Mouse (Mus musculus): ENCODE data around the gene Hoxd12.

The Hoxd12 gene

GRCm38 (mm10) chr2:74695813-74696430 is 21.1 kb downstream of the Hoxd12 start:
- DNase-seq (ENCODE audit: low spot score) = no peak

DNA sequence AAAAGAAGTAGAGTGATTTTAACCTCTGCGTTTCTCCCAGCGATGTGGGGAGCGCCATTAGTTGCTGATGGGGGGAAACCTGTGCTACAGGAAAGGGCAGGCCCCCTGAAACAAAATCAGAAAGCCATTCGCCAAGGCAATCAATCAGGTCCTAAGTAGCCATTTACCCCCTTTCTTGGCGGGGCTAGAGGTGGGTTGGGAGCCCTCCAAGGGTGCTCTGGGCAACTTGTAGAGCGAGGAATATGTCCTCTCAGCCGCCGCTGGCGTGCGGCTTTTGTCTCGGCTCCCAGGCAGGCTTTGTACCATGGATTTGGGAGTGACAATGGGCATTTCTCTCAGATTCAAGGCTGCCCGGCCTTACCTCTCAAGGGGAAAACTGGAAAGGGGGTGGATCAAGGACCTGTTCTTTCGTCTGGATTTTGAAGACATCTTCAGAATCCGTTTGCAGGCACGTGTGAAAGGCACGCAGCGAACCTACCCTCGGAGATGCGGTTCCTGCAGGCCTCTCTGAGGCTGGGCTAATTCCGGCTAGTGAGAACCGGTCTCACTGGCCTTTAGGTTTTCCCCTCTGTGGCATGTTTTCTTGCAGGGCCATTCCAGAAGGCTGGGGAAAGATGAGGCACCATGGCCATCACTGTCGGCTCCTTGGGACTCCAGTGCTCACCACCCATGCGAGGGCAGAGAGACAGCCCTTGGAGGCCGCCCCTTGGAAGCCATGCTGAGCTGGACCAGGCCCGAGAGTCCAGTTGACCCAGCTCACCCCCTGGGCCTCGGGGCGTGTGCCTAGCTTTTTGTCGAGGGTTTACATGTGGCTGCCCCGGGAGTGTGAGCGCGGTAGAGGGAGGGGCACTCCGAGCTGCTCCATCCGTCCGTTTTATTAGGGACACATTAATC is 21.9 kb downstream of the Hoxd12 start:
- no peak for DNase-seq (ENCODE audit: low spot score)

- no peak for DNase-seq (ENCODE audit: low spot score)
These were observed 22.8 kb downstream of the Hoxd12 start, which contains the start of gene Hoxd9 for GRCm38 (mm10) chr2:74697567-74698121. Hoxd9 (plus strand) TSS chr2:74697727.

DNA sequence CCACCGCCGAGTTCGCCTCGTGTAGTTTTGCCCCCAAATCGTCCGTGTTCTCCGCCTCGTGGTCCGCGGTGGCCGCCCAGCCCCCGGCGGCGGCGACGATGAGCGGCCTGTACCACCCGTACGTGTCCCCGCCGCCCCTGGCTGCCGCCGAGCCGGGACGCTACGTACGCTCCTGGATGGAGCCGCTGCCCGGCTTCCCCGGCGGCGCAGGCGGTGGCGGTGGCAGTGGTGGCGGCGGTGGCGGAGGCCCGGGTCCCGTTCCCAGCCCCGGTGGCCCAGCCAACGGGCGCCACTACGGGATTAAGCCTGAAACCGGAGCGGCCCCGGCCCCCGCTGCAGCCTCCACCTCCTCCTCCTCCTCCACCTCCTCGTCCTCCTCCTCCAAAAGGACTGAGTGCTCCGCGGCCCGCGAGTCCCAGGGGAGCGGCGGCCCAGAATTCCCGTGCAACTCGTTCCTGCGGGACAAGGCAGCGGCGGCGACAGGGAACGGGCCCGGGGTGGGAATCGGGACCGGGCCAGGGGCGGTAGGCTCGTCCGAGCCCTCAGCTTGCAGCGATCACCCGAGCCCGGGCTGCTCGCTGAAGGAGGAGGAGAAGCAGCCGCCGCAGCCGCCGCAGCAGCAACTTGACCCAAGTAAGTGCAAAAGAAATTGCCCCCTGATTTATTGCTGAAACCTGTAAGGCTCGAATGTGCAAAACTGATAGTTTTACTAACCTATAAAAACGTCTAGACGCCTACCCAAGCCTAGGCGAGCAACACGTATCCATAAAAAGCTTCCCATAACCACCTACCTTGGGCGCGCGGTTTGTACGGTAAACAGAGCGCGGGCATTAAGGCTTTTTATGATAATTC is 23.6 kb downstream of the Hoxd12 start:
- no peak for DNase-seq (ENCODE audit: low spot score)

DNA sequence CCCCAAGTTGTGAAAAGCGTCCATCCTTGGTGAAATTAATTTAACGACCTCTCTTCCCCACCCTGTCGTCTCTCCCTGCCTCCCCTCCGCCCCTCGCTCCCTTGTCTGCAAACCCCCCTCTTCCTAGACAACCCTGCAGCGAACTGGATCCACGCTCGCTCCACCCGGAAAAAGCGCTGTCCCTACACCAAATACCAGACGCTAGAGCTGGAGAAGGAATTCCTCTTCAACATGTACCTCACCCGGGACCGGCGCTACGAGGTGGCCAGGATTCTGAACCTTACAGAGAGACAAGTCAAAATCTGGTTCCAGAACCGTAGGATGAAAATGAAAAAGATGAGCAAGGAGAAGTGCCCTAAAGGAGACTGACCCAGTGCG is 24.2 kb downstream of the Hoxd12 start:
- no peak for DNase-seq (ENCODE audit: low spot score)

DNA sequence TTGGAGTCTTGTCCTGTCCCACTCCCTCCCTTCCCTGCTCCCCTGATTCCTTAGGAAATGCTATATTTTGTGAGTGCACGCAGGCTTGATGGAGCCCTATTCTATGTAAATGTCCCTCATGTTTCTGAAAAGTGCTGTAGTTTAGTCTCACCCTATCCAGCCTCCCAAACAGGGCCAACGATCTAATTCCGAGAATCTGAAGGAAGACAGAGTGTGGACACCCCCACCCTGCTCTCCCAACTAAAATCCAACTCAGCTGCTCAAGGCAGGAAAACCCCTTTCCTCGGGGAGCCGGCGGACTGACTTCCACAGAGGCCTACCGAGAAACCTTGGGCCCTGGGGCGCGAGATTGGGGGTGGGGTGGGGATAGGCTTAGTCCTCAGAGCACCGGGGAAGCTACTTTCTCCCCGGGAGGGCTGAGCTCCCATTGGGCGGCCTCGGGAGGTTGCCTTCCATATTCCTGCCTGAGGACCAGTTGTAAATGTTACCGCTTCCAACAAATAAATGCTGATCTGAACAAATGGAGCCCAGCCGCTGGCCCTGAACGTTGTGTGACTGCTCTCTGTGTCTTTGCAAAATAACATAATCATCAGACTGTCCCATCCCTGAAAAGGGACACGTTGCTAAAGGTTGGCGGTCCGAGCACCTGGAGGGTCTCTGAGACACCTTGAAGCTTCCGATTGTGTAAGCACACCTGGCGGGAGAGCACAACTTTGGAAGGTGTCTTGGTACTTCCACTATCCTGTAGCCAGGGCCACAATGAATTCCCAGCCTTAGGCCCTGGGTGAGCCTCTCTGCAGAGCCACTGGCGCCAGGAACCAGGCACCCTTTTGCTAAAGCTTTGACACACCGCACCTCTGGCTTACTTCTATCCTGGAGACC is 25.1 kb downstream of the Hoxd12 start:
- no peak for DNase-seq (ENCODE audit: low spot score)

DNA sequence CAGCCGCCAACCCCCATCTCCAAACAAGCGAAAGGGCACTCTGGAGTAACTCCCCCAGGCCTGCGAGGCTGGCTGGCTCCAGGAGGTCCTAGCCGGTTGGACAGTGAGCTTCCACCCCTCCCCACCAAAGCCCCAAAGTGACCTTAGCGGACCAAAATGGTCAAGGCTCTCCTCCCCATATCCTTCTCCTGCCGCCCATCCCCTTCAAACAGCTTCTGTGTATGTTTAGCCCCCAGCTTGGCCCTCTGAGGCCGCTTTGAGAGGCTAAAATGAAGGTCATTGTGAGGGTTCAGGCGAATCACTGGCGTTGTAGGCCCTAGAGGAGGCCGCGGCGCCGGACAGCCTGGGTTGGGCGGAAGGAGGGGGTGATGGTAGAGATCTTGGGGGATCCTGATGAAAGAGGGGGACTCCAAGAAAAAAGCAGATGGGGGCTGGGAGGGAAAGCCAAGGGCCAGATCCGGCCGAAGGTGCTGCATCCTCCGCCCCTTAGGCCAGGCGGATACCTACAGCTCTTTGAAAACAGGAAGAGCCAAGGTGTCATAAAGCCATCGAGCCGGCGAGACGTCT is 25.8 kb downstream of the Hoxd12 start:
- no peak for DNase-seq (ENCODE audit: low spot score)

DNA sequence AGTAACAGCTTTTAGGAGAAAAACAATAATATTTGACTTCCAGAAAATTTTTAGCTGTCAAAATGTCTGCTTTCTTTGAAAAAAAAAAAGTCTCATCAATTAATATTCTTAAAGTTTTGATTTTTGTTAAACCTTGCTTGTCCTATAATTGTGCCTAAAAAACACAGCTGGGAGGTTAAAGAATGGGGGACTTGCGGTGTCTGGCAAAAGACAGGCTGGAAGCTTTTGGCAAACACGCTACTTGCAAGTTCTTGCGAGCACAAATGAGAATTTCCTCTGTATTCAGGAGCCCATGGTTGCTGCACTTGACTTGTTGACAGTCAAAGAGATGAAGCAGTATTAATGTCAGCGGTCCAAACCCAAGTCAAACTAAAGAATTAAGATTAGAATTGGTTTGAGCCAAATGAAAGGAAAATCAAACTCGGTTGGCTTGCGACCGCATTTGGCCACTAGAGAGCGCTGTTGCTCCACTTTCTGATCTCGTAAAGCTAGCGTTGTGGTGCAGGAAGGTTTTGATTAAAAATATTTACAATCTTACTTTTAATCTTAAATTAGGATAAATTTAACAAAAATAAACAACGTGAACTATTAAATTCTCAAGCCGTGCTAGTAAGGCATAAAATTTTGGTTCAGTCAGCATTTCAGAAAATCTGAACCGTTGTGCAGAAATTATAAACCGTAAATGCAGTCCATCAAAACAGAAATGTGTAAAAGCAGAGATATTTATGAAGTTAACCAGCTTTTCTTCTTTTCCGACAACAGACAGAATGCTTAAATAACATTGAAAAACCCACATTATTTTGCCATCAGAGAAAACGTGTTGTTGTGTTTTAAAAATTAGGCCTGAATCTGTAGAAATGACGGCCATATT is 27.4 kb downstream of the Hoxd12 start:
- DNase-seq (ENCODE audit: low spot score) = peak; percentile 93

DNA sequence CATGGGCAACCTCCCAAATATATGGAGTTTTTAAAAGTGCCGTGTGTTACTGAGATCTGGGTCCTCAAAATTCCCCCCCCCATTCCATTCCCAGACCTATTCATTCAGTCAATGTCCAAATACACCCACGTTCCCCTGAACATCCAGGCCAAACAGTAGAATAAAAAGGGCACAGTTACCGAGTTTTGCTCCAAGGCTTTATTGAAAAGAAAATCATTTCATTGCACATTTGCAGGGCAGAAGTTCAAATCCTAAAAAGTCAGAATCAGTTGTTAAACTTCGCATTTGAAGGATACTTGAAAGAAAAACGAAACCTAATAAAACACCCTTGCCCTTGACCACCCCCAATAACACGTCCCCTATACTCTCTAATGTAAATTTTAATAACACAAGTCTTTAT is 28.0 kb downstream of the Hoxd12 start:
- no peak for DNase-seq (ENCODE audit: low spot score)

DNA sequence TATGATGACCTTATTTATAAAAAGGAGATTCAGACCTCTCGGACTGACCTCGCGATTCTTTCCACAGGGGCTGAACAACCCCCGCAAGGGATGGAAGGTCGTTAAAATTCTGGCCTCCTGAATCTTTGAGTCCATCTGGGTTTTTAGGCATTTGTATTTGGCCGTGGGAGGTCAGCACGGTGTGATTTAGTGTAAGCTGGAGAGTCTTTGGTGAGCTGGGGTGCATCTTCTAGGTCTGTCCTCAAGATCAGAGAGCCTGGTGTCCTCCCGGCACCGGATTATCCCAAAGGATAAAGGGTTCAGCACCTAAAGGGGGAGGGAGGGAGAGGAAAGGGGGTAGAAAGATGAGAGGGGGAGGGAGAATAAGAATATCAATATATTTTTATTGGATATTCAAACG is 28.5 kb downstream of the Hoxd12 start:
- DNase-seq (ENCODE audit: low spot score) = no peak

DNA sequence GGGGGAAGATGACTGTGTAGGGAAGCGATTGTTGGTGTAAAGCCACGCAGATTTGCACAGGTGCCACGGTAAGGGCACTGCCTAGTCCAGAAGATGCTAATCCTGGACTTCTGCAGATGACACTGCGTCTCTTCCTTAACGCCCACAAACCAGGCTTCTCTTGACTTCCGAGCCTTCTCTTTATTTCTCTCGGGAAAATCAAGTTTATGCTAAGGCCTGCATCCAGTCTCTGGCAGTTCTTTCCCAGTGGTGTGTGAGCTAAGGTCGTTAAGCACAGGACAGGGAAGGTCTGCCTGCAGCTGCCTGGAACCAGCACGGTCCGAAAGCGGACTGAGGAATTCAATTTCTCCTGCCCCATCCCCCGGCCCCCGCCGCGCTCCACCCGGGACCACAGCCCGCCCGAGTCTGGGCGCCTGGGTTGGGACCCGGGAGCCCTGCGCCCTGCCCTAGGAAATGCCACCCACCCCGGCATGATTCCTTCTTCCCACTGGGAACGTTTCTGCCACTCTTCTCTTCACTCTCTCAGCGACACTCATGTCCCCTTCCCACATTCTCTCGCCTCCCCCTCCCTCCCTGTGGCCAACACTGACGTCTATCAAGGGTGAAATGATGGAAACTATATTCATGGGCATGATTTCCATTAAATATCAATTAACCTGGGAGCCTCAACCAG is 29.0 kb downstream of the Hoxd12 start:
- no peak for DNase-seq (ENCODE audit: low spot score)

GRCm38 (mm10) chr2:74704393-74704998 is 29.7 kb downstream of the Hoxd12 start, which contains the start of gene Hoxd8:
Hoxd8 (plus strand) TSS chr2:74704615.
- no peak for DNase-seq (ENCODE audit: low spot score)

DNA sequence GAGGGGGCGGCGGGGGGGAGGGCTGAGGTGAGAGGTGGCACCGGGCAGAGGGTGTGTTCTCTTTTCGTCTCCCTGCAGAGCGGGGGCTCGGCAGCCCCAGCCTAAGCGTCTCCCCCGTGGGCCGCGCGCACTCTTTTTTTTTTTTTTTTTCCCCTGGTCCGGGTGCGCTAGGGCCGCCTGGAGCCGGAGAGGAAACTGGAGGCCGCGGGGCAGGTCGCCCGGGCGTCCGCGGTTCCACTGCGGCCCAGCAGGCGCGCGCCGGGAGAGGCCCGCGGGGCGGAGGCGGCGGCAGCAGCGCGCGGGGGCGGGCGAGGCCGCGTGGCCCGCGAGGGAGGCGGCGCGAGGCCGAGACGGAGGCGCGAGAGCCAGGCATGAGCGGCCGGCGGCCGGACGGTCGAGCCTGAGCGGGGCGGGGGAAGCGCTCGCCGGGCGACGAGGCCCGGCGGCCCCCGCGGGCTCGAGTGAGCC is 30.2 kb downstream of the Hoxd12 start:
- DNase-seq (ENCODE audit: low spot score) = no peak

DNA sequence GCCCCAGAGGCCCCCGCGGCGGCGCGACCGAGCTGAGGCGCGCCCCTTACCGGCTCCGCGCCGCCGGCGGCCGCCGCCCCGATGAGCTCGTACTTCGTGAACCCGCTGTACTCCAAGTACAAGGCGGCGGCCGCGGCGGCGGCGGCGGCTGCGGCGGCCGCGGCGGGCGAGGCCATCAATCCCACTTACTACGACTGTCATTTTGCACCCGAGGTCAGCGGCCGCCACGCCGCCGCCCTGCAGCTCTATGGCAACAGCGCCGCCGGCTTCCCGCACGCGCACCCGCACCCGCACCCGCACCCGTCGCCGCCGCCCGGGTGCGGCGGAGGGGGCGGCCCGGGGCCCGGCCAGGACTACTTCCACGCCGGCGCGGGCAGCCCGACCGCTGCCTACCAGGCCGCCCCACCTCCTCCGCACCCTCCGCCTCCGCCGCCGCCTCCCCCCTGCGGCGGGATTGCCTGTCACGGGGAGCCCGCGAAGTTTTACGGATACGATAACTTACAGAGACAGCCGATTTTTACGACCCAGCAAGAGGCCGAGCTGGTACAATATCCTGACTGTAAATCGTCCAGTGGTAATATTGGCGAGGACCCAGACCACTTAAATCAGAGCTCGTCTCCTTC is 30.8 kb downstream of the Hoxd12 start:
- DNase-seq (ENCODE audit: low spot score) = no peak

DNA sequence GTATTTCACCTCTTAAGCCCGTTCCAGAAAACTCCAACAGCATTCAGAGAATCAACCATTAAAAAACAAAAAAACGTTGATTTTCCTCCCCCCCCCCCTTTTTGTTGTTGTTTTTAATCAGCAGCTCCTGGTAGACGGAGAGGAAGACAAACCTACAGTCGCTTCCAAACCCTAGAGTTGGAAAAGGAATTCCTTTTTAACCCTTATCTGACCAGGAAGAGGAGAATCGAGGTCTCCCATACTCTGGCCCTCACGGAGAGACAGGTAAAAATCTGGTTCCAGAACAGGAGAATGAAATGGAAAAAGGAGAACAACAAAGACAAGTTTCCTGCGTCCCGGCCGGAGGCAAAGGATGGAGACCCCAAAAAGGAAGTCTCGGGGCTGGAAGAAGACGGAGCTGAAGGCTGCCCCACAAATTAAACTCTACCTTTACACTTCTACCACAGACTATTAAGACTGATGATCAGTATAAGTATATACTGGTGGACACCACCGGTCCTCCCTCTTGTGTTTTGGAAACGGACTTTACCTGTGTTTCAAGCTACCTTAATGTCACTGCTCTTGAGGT is 31.7 kb downstream of the Hoxd12 start:
- DNase-seq (ENCODE audit: low spot score) = no peak

DNA sequence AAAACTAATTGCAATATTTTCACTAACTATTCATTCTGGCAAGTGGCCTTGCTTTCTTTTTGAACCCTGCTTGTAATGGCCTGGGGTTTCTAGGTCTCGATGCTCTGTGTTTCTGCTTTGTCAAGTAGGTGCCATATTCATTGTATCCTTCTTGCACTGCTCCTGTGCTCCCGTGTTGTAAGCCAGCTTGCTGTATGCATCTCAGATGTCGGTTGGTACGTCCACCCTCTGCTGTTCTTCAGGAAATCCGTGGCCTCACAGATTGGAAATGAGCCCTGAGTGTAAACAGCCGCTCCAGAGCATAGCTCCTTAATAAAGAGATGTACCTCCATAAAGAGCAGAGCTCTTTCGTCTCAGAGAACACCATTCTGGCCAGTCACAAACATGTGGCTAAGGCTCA is 32.8 kb downstream of the Hoxd12 start:
- DNase-seq (ENCODE audit: low spot score) = no peak

GRCm38 (mm10) chr2:74708676-74709075 is 33.9 kb downstream of the Hoxd12 start:
- no peak for DNase-seq (ENCODE audit: low spot score)
